Mouse (Mus musculus) MEL (cell line): ENCODE data around the gene Myh10. TPM values are rescaled to one million over a fixed set of nuclear protein-coding genes. Genes with fewer than 3 reads are reported as not detected.

ENCODE experiments used
- DNase-seq: peaks from one replicate; pipeline ENCODE4 v3.0.0; 2011; ENCODE audit warnings: low read depth, low spot score
- H3K27ac ChIP-seq: 2 replicates; pipeline ENCODE4 v1.5.1; 2012; ENCODE audit warnings: low read depth, mild to moderate bottlenecking, control low read depth, low read length, moderate library complexity; ENCODE audit not compliant: control insufficient read depth
- H3K27me3 ChIP-seq, 2 experiments: fragments of 150-350 bp in 1 of 2; sonication (generic) in 1 of 2; 2 replicates each; pipeline ENCODE4 v1.6.1; 2012; ENCODE audit warnings: low read length in 2 of 2, mild to moderate bottlenecking in 2 of 2, improper control_type of control experiment in 1 of 2, moderate library complexity in 1 of 2; ENCODE audit not compliant: insufficient read depth in 2 of 2, control insufficient read depth in 1 of 2
- H3K36me3 ChIP-seq, 2 experiments: 2 replicates each; pipeline ENCODE4 v1.6.1; 2012 to 2014; ENCODE audit warnings: low read length in 2 of 2, improper control_type of control experiment in 1 of 2, inconsistent platforms in 1 of 2, mild to moderate bottlenecking in 1 of 2; ENCODE audit not compliant: insufficient read depth in 2 of 2, control insufficient read depth in 1 of 2
- H3K4me1 ChIP-seq, 2 experiments: fragments of 150-350 bp in 1 of 2; sonication (generic) in 1 of 2; 2 replicates each; pipeline ENCODE4 v1.6.1; 2012; ENCODE audit warnings: low read length in 2 of 2, improper control_type of control experiment in 1 of 2, mild to moderate bottlenecking in 1 of 2; ENCODE audit not compliant: insufficient read depth in 2 of 2, control insufficient read depth in 1 of 2
- H3K4me3 ChIP-seq, 2 experiments: fragments of 150-350 bp in 1 of 2; sonication (generic) in 1 of 2; 2 replicates each; pipeline ENCODE4 v1.5.1; 2012; ENCODE audit warnings: low read depth in 2 of 2, low read length in 2 of 2, mild to moderate bottlenecking in 2 of 2, moderate library complexity in 2 of 2, control low read depth in 1 of 2, improper control_type of control experiment in 1 of 2; ENCODE audit not compliant: control insufficient read depth in 1 of 2, insufficient read depth in 1 of 2
- H3K79me2 ChIP-seq: 2 replicates; pipeline ENCODE4 v1.6.1; 2012; ENCODE audit warnings: mild to moderate bottlenecking, low read length, moderate library complexity; ENCODE audit not compliant: control insufficient read depth, poor library complexity, insufficient read depth
- H3K9ac ChIP-seq: 2 replicates; pipeline ENCODE4 v1.6.1; 2012; ENCODE audit warnings: low read depth, mild to moderate bottlenecking, control low read depth, low read length, moderate library complexity; ENCODE audit not compliant: control insufficient read depth, poor library complexity, severe bottlenecking
- H3K9me3 ChIP-seq: fragments of 150-350 bp; sonication (generic); replicated peaks from 2 replicates; pipeline ENCODE4 v1.6.1; 2012; ENCODE audit warnings: mild to moderate bottlenecking, low read length, improper control_type of control experiment, moderate library complexity; ENCODE audit not compliant: insufficient read depth
- BHLHE40 ChIP-seq: IDR thresholded peaks from 2 replicates; pipeline ENCODE4 v1.6.1; 2012; ENCODE audit warnings: low read depth, mild to moderate bottlenecking, inconsistent platforms, low read length, improper control_type of control experiment, borderline replicate concordance
- CHD1 ChIP-seq: IDR thresholded peaks from 2 replicates; pipeline ENCODE4 v1.6.1; 2012; ENCODE audit warnings: low read depth, mild to moderate bottlenecking, inconsistent platforms, low read length, improper control_type of control experiment
- CTCF ChIP-seq, 3 experiments: IDR thresholded peaks in 2 of 3; conservative IDR thresholded peaks in 1 of 3; 2 replicates each; pipeline ENCODE4 v1.5.1; 2011 to 2012; ENCODE audit warnings: low read length in 3 of 3, low read depth in 2 of 3, mild to moderate bottlenecking in 2 of 3, improper control_type of control experiment in 1 of 3, inconsistent platforms in 1 of 3, mixed read lengths in 1 of 3, moderate library complexity in 1 of 3; ENCODE audit not compliant: control insufficient read depth in 1 of 3, insufficient read depth in 1 of 3, poor library complexity in 1 of 3, severe bottlenecking in 1 of 3
- EP300 ChIP-seq, 2 experiments: IDR thresholded peaks; 2 replicates each; pipeline ENCODE4 v1.6.1; 2011; ENCODE audit warnings: improper control_type of control experiment in 2 of 2, low read length in 2 of 2, low read depth in 1 of 2, mild to moderate bottlenecking in 1 of 2
- GABPA ChIP-seq: IDR thresholded peaks from 2 replicates; pipeline ENCODE4 v1.6.1; 2012; ENCODE audit warnings: low read depth, mild to moderate bottlenecking, inconsistent platforms, low read length, improper control_type of control experiment, moderate library complexity
- GATA1 ChIP-seq: IDR thresholded peaks from 2 replicates; pipeline ENCODE4 v1.6.1; 2011; ENCODE audit warnings: low read depth, low read length, improper control_type of control experiment
- HCFC1 ChIP-seq: IDR thresholded peaks from 2 replicates; pipeline ENCODE4 v1.6.1; 2012; ENCODE audit warnings: low read depth, mild to moderate bottlenecking, inconsistent platforms, low read length, improper control_type of control experiment, moderate library complexity
- JUND ChIP-seq: IDR thresholded peaks from 2 replicates; pipeline ENCODE4 v1.6.1; 2011; ENCODE audit warnings: low read depth, mild to moderate bottlenecking, improper control_type of control experiment, low read length
- MAFK ChIP-seq: IDR thresholded peaks from 2 replicates; pipeline ENCODE4 v1.6.1; 2011; ENCODE audit warnings: low read depth, mild to moderate bottlenecking, low read length, improper control_type of control experiment, borderline replicate concordance
- NELFE ChIP-seq: IDR thresholded peaks from 2 replicates; pipeline ENCODE4 v1.6.1; 2011; ENCODE audit warnings: low read depth, low read length, improper control_type of control experiment
- NRF1 ChIP-seq: IDR thresholded peaks from 2 replicates; pipeline ENCODE4 v1.6.1; 2014; ENCODE audit warnings: low read depth, mild to moderate bottlenecking, inconsistent platforms, low read length, improper control_type of control experiment, moderate library complexity; ENCODE audit not compliant: poor library complexity, insufficient read depth, severe bottlenecking
- RCOR1 ChIP-seq: IDR thresholded peaks from 2 replicates; pipeline ENCODE4 v1.6.1; 2012; ENCODE audit warnings: low read depth, mild to moderate bottlenecking, inconsistent platforms, low read length, improper control_type of control experiment
- SIN3A ChIP-seq: IDR thresholded peaks from 2 replicates; pipeline ENCODE4 v1.6.1; 2012; ENCODE audit warnings: low read length, improper control_type of control experiment, inconsistent platforms
- TAL1 ChIP-seq: IDR thresholded peaks from 2 replicates; pipeline ENCODE4 v1.6.1; 2012; ENCODE audit warnings: mild to moderate bottlenecking, inconsistent platforms, low read length, moderate library complexity, mixed read lengths
- TCF12 ChIP-seq: IDR thresholded peaks from 2 replicates; pipeline ENCODE4 v1.6.1; 2014; ENCODE audit warnings: low read depth, mild to moderate bottlenecking, inconsistent platforms, low read length, improper control_type of control experiment, moderate library complexity
- ZKSCAN1 ChIP-seq: IDR thresholded peaks from 2 replicates; pipeline ENCODE4 v1.6.1; 2012; ENCODE audit warnings: low read depth, mild to moderate bottlenecking, inconsistent platforms, low read length, improper control_type of control experiment, moderate library complexity
- ZMIZ1 ChIP-seq: IDR thresholded peaks from 2 replicates; pipeline ENCODE4 v1.6.1; 2012; ENCODE audit warnings: low read depth, mild to moderate bottlenecking, inconsistent platforms, low read length, improper control_type of control experiment, moderate library complexity
- ZNF384 ChIP-seq: IDR thresholded peaks from 2 replicates; pipeline ENCODE4 v1.6.1; 2012; ENCODE audit warnings: low read depth, mild to moderate bottlenecking, inconsistent platforms, low read length, improper control_type of control experiment
- polyA plus RNA-seq, 2 experiments: library from polyadenylated mRNA; stranded (reverse) in 1 of 2; unstranded in 1 of 2; fragments of >175 nt in 1 of 2; fragments of >200 nt in 1 of 2; gene quantifications; 2 replicates each; pipeline versions ENCODE4 v1.2.1 to v1.2.4; 2012; ENCODE audit warnings: low replicate concordance in 2 of 2, low read depth in 1 of 2; ENCODE audit not compliant: insufficient read length in 2 of 2, insufficient read depth in 1 of 2, missing spikeins in 1 of 2
- total RNA-seq: library from RNA; depleted of rRNA; stranded (reverse); fragments of 300-350 nt; gene quantifications from 2 replicates; pipeline ENCODE4 v1.2.3, GENCODE M21; 2012

Gene Myh10
- total and polyA plus RNA-seq, 3 experiments, result 99.3 to 187 (median 127) TPM

GRCm38 (mm10) chr11:68716167-68716566 is 24.8 kb downstream of the Myh10 start:
- Histone ChIP-seq H3K9ac (no peak overlapping the region), H3K4me1 (no peaks in the 10 kb centered on the region), H3K79me2 (peaks cover 63% of the 10 kb centered on the region), H3K27me3 (no peaks in the 10 kb centered on the region), H3K9me3 (no peaks in the 10 kb centered on the region), H3K27ac (no peak overlapping the region), H3K4me3 (no peak overlapping the region), H3K36me3 (peaks cover 0 to 41% of the 10 kb centered on the region in 2 experiments; a peak in 2 of 4 replicates)
- no peak for DNase-seq
- TF ChIP-seq BHLHE40, result no peak
- no peak for TF ChIP-seq ZMIZ1
- no peak for TF ChIP-seq TAL1
- TF ChIP-seq TCF12, result no peak
- no peak for TF ChIP-seq CHD1
- TF ChIP-seq GABPA, result no peak
- TF ChIP-seq NELFE, result no peak
- TF ChIP-seq ZNF384, result no peak
- TF ChIP-seq RCOR1, result no peak
- no peak for TF ChIP-seq EP300 (IDR thresholded peaks at IDR 0.05; ENCODE audit: low read depth in 1 of 2, low read length in 2 of 2)
- no peak for TF ChIP-seq MAFK
- TF ChIP-seq CTCF (IDR thresholded peaks at IDR 0.05 in 2 of 3, conservative IDR thresholded peaks at IDR 0.05 in 1 of 3; ENCODE audit: control insufficient read depth in 1 of 3, insufficient read depth in 1 of 3, low read depth in 2 of 3, low read length in 3 of 3, poor library complexity in 1 of 3, severe bottlenecking in 1 of 3), result no peak
- no peak for TF ChIP-seq NRF1
- TF ChIP-seq HCFC1, result no peak
- no peak for TF ChIP-seq SIN3A
- no peak for TF ChIP-seq JUND
- TF ChIP-seq GATA1, result no peak
- no peak for TF ChIP-seq ZKSCAN1

- no peak for DNase-seq
- no peak overlapping the region for H3K27ac ChIP-seq
- peaks cover 0 to 45% of the 10 kb centered on the region in 2 experiments; a peak in 3 of 4 replicates for H3K36me3 ChIP-seq
- no peaks in the 10 kb centered on the region for H3K27me3 ChIP-seq
- no peak overlapping the region for H3K9ac ChIP-seq
- H3K4me1 ChIP-seq, result no peaks in the 10 kb centered on the region
- H3K79me2 ChIP-seq, result peaks cover 62% of the 10 kb centered on the region
- H3K9me3 ChIP-seq, result no peaks in the 10 kb centered on the region
- H3K4me3 ChIP-seq, result no peak overlapping the region
- TF ChIP-seq CHD1 (no peak), NRF1 (no peak)
- TF ChIP-seq, all 39 proteins: peak for 0
These were observed 25.9 kb downstream of the Myh10 start for GRCm38 (mm10) chr11:68717171-68717840.
